Mouse (Mus musculus) midbrain, embryonic 11.5 days (tissue): ENCODE data around the gene Fhit. TPM values are rescaled to one million over a fixed set of nuclear protein-coding genes. Genes with fewer than 3 reads are reported as not detected.
A peak's percentile ranks its signal among the peaks of the same experiment; 100 is the strongest.

Experiments used
- ATAC-seq: fragments of 200-750 bp; cut with Nextera tagmentation; 2 replicates; pipeline ENCODE4 v1.8.0; 2017; ENCODE audit warnings: moderate TSS enrichment, moderate library complexity; ENCODE audit not compliant: low FRiP score
- DNase-seq: peaks from one replicate; pipeline ENCODE4 v3.0.0; 2015; ENCODE audit warnings: low spot score; ENCODE audit errors: missing footprints
- H3K27ac ChIP-seq: fragments of 300-500 bp; sonication (generic); 2 replicates; pipeline ENCODE4 v1.5.1; 2014; ENCODE audit warnings: low read depth, low read length
- H3K27me3 ChIP-seq: fragments of 300-500 bp; sonication (generic); 2 replicates; pipeline ENCODE4 v1.6.1; 2014; ENCODE audit warnings: mild to moderate bottlenecking, low read length, moderate library complexity, mixed read lengths; ENCODE audit not compliant: control insufficient read depth, insufficient read depth
- H3K36me3 ChIP-seq: fragments of 300-500 bp; sonication (generic); 2 replicates; pipeline ENCODE4 v1.6.1; 2014; ENCODE audit warnings: mild to moderate bottlenecking, low read length, moderate library complexity, mixed read lengths; ENCODE audit not compliant: control insufficient read depth, insufficient read depth
- H3K4me1 ChIP-seq: fragments of 300-500 bp; sonication (generic); 2 replicates; pipeline ENCODE4 v1.6.1; 2014; ENCODE audit warnings: low read length; ENCODE audit not compliant: control insufficient read depth, insufficient read depth
- H3K4me2 ChIP-seq: fragments of 300-500 bp; sonication (generic); 2 replicates; pipeline ENCODE4 v1.6.1; 2014; ENCODE audit warnings: mild to moderate bottlenecking, moderate library complexity
- H3K4me3 ChIP-seq: fragments of 300-500 bp; sonication (generic); 2 replicates; pipeline ENCODE4 v1.5.1; 2014; ENCODE audit warnings: low read depth, low read length
- H3K9ac ChIP-seq: fragments of 300-500 bp; sonication (generic); 2 replicates; pipeline ENCODE4 v1.6.1; 2014; ENCODE audit warnings: low read length
- H3K9me3 ChIP-seq: fragments of 300-500 bp; sonication (generic); 2 replicates; pipeline ENCODE4 v1.6.1; 2016; ENCODE audit warnings: low read length; ENCODE audit not compliant: control insufficient read depth
- WGBS: fragments of 180-500 bp; shearing (Covaris S2); extraction: QIAGEN DNeasy Blood & Tissue Kit; methylation state at CpG from one replicate; pipeline ENCODE4 v1.1.7; 2014; 5-methylcytosine and 5-hydroxymethylcytosine counted together
- polyA plus RNA-seq: library from polyadenylated mRNA; unstranded; fragments of >200 nt; fragmentation: Nextera tagmentation; extraction: Ambion mirVana; gene quantifications from 2 replicates; pipeline ENCODE4 v1.2.1, GENCODE M21; 2014

The Fhit gene
- polyA plus RNA-seq, 1 experiment from 2014 or later: 4.6 TPM

DNA sequence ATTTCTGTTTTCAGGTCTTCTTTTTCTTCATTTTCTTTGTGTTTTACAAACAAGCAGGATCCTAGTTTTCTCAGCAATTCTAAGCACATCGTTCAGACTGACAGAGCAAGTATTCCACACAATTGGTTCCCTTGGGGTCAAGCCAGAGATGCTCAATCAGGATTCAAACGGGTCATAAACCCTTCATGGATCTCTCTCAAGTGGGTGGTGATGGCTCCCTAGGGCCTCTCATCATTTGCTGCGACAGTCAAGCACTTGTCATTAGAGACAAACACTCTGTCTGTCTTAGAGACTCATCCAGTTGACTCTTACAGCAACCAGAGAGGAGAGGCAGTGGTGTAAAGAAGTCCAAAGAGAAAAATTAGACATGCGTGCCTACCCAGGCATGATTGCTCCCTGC, 948.6 kb downstream of the Fhit start:
- DNase-seq (no peak), ATAC-seq (no peak)
- Histone ChIP-seq H3K4me3 (no peak overlapping the region), H3K9me3 (no peaks in the 10 kb centered on the region), H3K27me3 (no peaks in the 10 kb centered on the region), H3K36me3 (no peaks in the 10 kb centered on the region), H3K9ac (no peak overlapping the region), H3K27ac (no peak overlapping the region), H3K4me2 (no peak overlapping the region), H3K4me1 (no peaks in the 10 kb centered on the region)
- WGBS: 80% methylated on average over 4 of the region's 4 CpGs

GRCm38 (mm10) chr14:10211184-10211583, 950.7 kb downstream of the Fhit start:
- DNase-seq (no peak), ATAC-seq (no peak)
- Histone ChIP-seq H3K27ac (no peak overlapping the region), H3K36me3 (no peaks in the 10 kb centered on the region), H3K9ac (no peak overlapping the region), H3K9me3 (no peaks in the 10 kb centered on the region), H3K27me3 (no peaks in the 10 kb centered on the region), H3K4me2 (no peak overlapping the region), H3K4me3 (no peak overlapping the region), H3K4me1 (no peaks in the 10 kb centered on the region)
- 76% methylated on average over 5 of the region's 5 CpGs for WGBS

- Histone ChIP-seq H3K36me3 (no peaks in the 10 kb centered on the region), H3K4me2 (no peak overlapping the region), H3K27ac (no peak overlapping the region), H3K9me3 (no peaks in the 10 kb centered on the region), H3K27me3 (no peaks in the 10 kb centered on the region), H3K4me3 (no peak overlapping the region), H3K9ac (no peak overlapping the region), H3K4me1 (no peaks in the 10 kb centered on the region)
- ATAC-seq (no peak), DNase-seq (no peak)
- 90% methylated on average over 3 of the region's 3 CpGs for WGBS
These were observed 952.8 kb downstream of the Fhit start for GRCm38 (mm10) chr14:10209007-10209406.

- 90% methylated on average over 5 of the region's 5 CpGs for WGBS
- H3K9me3 ChIP-seq: no peaks in the 10 kb centered on the region
These were observed 956.1 kb downstream of the Fhit start for GRCm38 (mm10) chr14:10205699-10206098.

GRCm38 (mm10) chr14:10205290-10205689, 956.5 kb downstream of the Fhit start:
- H3K27ac ChIP-seq: no peak overlapping the region
- WGBS: 89% methylated on average over 4 of the region's 4 CpGs
- no peak for ATAC-seq

More at GRCm38 (mm10) chr14:10205699-10206098, 956.1 kb downstream of the Fhit start:
- no peaks in the 10 kb centered on the region for H3K27me3 ChIP-seq
- H3K4me2 ChIP-seq: no peak overlapping the region
- H3K9ac ChIP-seq: no peak overlapping the region
- H3K4me1 ChIP-seq: no peaks in the 10 kb centered on the region
- ATAC-seq (no peak), DNase-seq (no peak)
- no peaks in the 10 kb centered on the region for H3K36me3 ChIP-seq
- H3K27ac ChIP-seq: no peak overlapping the region
- H3K4me3 ChIP-seq: no peak overlapping the region

GRCm38 (mm10) chr14:10194130-10194529, 967.7 kb downstream of the Fhit start:
- no peak for ATAC-seq
- Histone ChIP-seq H3K36me3 (no peaks in the 10 kb centered on the region), H3K4me1 (no peaks in the 10 kb centered on the region), H3K9ac (no peak overlapping the region), H3K4me2 (no peak overlapping the region), H3K27me3 (no peaks in the 10 kb centered on the region), H3K4me3 (no peak overlapping the region), H3K9me3 (no peaks in the 10 kb centered on the region), H3K27ac (no peak overlapping the region)
- WGBS: 82% methylated on average over 5 of the region's 5 CpGs
- DNase-seq: no peak

More at GRCm38 (mm10) chr14:10205290-10205689, 956.5 kb downstream of the Fhit start:
- no peak for DNase-seq
- no peaks in the 10 kb centered on the region for H3K36me3 ChIP-seq
- no peak overlapping the region for H3K4me2 ChIP-seq
- H3K9ac ChIP-seq: no peak overlapping the region
- H3K4me3 ChIP-seq: no peak overlapping the region
- no peaks in the 10 kb centered on the region for H3K9me3 ChIP-seq
- H3K4me1 ChIP-seq: no peaks in the 10 kb centered on the region
- H3K27me3 ChIP-seq: no peaks in the 10 kb centered on the region

GRCm38 (mm10) chr14:10171761-10172160, 990.1 kb downstream of the Fhit start:
- 86% methylated on average over 2 of the region's 2 CpGs for WGBS
- Histone ChIP-seq H3K4me3 (no peak overlapping the region), H3K4me2 (no peak overlapping the region)

GRCm38 (mm10) chr14:10166641-10167429, 995.0 kb downstream of the Fhit start:
- DNase-seq (peak; percentile 73), ATAC-seq (no peak)
- H3K4me1 ChIP-seq: no peaks in the 10 kb centered on the region
- H3K9me3 ChIP-seq: no peaks in the 10 kb centered on the region
- no peaks in the 10 kb centered on the region for H3K36me3 ChIP-seq
- H3K4me3 ChIP-seq: no peak overlapping the region
- H3K9ac ChIP-seq: no peak overlapping the region
- WGBS: 56% methylated on average over 6 of the region's 6 CpGs
- no peak overlapping the region for H3K4me2 ChIP-seq
- H3K27me3 ChIP-seq: no peaks in the 10 kb centered on the region
- no peak overlapping the region for H3K27ac ChIP-seq

More at GRCm38 (mm10) chr14:10171761-10172160, 990.1 kb downstream of the Fhit start:
- H3K27ac ChIP-seq: no peak overlapping the region
- H3K27me3 ChIP-seq: no peaks in the 10 kb centered on the region
- peak; percentile 35 for DNase-seq
- no peaks in the 10 kb centered on the region for H3K4me1 ChIP-seq
- H3K36me3 ChIP-seq: no peaks in the 10 kb centered on the region
- H3K9me3 ChIP-seq: no peaks in the 10 kb centered on the region
- ATAC-seq: no peak
- no peak overlapping the region for H3K9ac ChIP-seq

DNA sequence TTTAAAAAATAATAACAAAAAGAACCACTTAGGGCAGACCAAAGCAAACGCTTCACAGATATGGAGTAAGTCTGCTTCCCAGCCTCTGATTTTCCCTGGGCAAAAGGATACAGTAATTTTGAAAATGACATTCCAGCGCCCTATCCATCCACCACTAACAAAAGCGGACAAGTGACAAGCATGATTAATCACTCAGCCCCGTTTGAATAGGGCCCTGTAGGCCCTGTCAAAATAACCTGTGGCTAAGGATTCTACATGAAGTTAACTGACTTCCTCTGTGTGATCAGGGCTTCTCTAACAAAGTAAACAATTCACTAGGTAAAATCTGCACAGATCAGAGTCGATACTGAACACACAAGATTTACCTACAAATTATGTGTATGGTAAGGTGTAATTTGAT, 1012.0 kb downstream of the Fhit start:
- no peak overlapping the region for H3K9ac ChIP-seq
- ATAC-seq (peak; percentile 57; the same call in 1 of the 2 replicates), DNase-seq (peak; percentile 79)
- no peaks in the 10 kb centered on the region for H3K4me1 ChIP-seq
- no peaks in the 10 kb centered on the region for H3K36me3 ChIP-seq
- 58% methylated on average over 5 of the region's 5 CpGs for WGBS
- H3K4me3 ChIP-seq: no peak overlapping the region
- no peak overlapping the region for H3K4me2 ChIP-seq
- H3K27ac ChIP-seq: no peak overlapping the region
- no peaks in the 10 kb centered on the region for H3K27me3 ChIP-seq
- no peaks in the 10 kb centered on the region for H3K9me3 ChIP-seq
